ENCODE assay signal across 8 mouse cellular contexts in the genomic region with DNA sequence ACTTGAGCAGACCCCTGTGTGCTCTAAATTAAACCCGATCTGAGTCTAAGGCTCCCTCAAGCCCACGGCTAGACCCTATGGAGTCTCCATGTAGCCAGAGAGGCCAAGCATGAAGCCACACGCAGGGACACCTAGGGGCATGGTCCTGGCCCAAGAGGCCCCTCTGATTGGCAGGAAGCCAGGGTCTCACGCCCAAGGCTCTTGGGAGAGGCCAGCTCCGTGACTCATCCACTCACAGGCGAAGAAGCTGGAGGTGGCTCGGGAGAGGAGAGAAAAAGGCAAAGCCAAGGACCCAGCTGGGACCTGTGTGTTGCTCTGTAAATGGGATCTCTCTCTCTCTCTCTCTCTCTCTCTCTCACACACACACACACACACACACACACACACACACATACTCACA. TPM values are rescaled to one million over a fixed set of nuclear protein-coding genes. Genes with fewer than 3 reads are reported as not detected.
A peak's percentile ranks its signal among the peaks of the same experiment; 100 is the strongest.
DNase-seq lines count a peak whose midpoint lies in the region; ATAC-seq lines count a peak whose summit lies in the region.
"Had no signal": no experiment of that assay in that cellular context is flagged by ENCODE, and none has a peak within 500 bp of the region (broad histone marks: within the 10 kb centered on the region; RNA-seq: fewer than 3 reads in every experiment).

No protein-coding gene starts in this region.

- H3K27me3 ChIP-seq in forebrain, embryonic 10.5 days (ENCODE audit: poor library complexity, severe bottlenecking) = no peaks in the 10 kb centered on the region
- no peaks in the 10 kb centered on the region for H3K27me3 ChIP-seq in intestine, embryonic 14.5 days (replicated peaks; ENCODE audit: control insufficient read depth, insufficient read depth, low read length)
- H3K27me3 ChIP-seq in neural tube, embryonic 13.5 days = no peaks in the 10 kb centered on the region
- H3K27me3 ChIP-seq: liver, embryonic 15.5 days had no signal

- peak; percentile 66 for ATAC-seq in intestine, embryonic 14.5 days (replicated peaks; ENCODE audit: low FRiP score, low TSS enrichment, low read depth)
- peak; percentile 20; the same call in 1 of the 2 replicates for ATAC-seq in neural tube, embryonic 13.5 days (ENCODE audit: low read depth)

- peak overlapping the region; percentile 95 for H3K27ac ChIP-seq in forebrain, embryonic 10.5 days
- peak overlapping the region; percentile 84 for H3K27ac ChIP-seq in intestine, embryonic 14.5 days (ENCODE audit: low read depth)
- peak overlapping the region; percentile 91 for H3K27ac ChIP-seq in neural tube, embryonic 13.5 days (replicated peaks)
- H3K27ac ChIP-seq: liver, embryonic 15.5 days had no signal

- H3K4me2 ChIP-seq in intestine, embryonic 14.5 days (ENCODE audit: low read length) = no peak overlapping the region; the same call in 1 of the 2 replicates
- H3K4me2 ChIP-seq in neural tube, embryonic 13.5 days = peak overlapping the region; percentile 10
- H3K4me2 ChIP-seq: liver, embryonic 15.5 days had no signal

- H3K36me3 ChIP-seq in forebrain, embryonic 10.5 days (replicated peaks) = peaks cover 19% of the 10 kb centered on the region
- no peaks in the 10 kb centered on the region for H3K36me3 ChIP-seq in intestine, embryonic 14.5 days (ENCODE audit: control insufficient read depth, insufficient read depth, low read length)
- no peaks in the 10 kb centered on the region for H3K36me3 ChIP-seq in neural tube, embryonic 13.5 days
- H3K36me3 ChIP-seq: liver, embryonic 15.5 days had no signal

- peak overlapping the region; percentile 32 for H3K4me3 ChIP-seq in forebrain, embryonic 10.5 days
- no peak overlapping the region for H3K4me3 ChIP-seq in intestine, embryonic 14.5 days (ENCODE audit: low read depth, low read length)
- no peak overlapping the region for H3K4me3 ChIP-seq in neural tube, embryonic 13.5 days
- H3K4me3 ChIP-seq: liver, embryonic 15.5 days had no signal

- peaks cover 98% of the 10 kb centered on the region for H3K4me1 ChIP-seq in forebrain, embryonic 10.5 days
- peaks cover 66% of the 10 kb centered on the region for H3K4me1 ChIP-seq in intestine, embryonic 14.5 days (replicated peaks; ENCODE audit: control insufficient read depth, insufficient read depth, low read length)
- H3K4me1 ChIP-seq in neural tube, embryonic 13.5 days (replicated peaks) = peaks cover 100% of the 10 kb centered on the region

- DNase-seq in urinary bladder, postnatal 14 days (ENCODE audit: low spot score) = peak; percentile 72
- no peak for DNase-seq in urinary bladder, postnatal 10 days (ENCODE audit: low spot score)
- no peak for DNase-seq in forebrain, embryonic 10.5 days (ENCODE audit: extremely low spot score, low spot score)
- DNase-seq in intestine, embryonic 14.5 days (ENCODE audit: low spot score) = no peak
- DNase-seq in thymus, postnatal 0 days (ENCODE audit: low spot score) = no peak
- DNase-seq in adipocyte (ENCODE audit: low spot score) = no peak

- no peaks in the 10 kb centered on the region for H3K9me3 ChIP-seq in forebrain, embryonic 10.5 days
- H3K9me3 ChIP-seq in intestine, embryonic 14.5 days (ENCODE audit: control insufficient read depth, low read length) = no peaks in the 10 kb centered on the region
- H3K9me3 ChIP-seq in neural tube, embryonic 13.5 days = no peaks in the 10 kb centered on the region
- H3K9me3 ChIP-seq: liver, embryonic 15.5 days had no signal

- no peak overlapping the region for H3K9ac ChIP-seq in intestine, embryonic 14.5 days (ENCODE audit: low read length)
- H3K9ac ChIP-seq in neural tube, embryonic 13.5 days = peak overlapping the region; percentile 53
- H3K9ac ChIP-seq: liver, embryonic 15.5 days had no signal

- 37% methylated on average over 7 of the region's 7 CpGs for WGBS in forebrain, embryonic 10.5 days
- WGBS in intestine, embryonic 14.5 days = 39% methylated on average over 7 of the region's 7 CpGs
- 16% methylated on average over 7 of the region's 7 CpGs for WGBS in neural tube, embryonic 13.5 days

RNA-seq across cellular contexts. Expression of gene Ncor2, which starts 44.6 kb away (rescaled TPM):
- 15.7 and 17.8 TPM in 2 replicates for polyA plus RNA-seq in forebrain, embryonic 10.5 days (2016; fragmentation: Nextera tagmentation; extraction: Ambion mirVana)
- 26.1 and 27.5 TPM in 2 replicates for polyA plus RNA-seq in intestine, embryonic 14.5 days (2014; fragmentation: Nextera tagmentation; extraction: Ambion mirVana)
- polyA plus RNA-seq in neural tube, embryonic 13.5 days (2015; fragmentation: Nextera tagmentation; extraction: Ambion mirVana) = 29.2 and 30.4 TPM in 2 replicates
- 14.3 and 19.8 TPM in 2 replicates for polyA plus RNA-seq in thymus, postnatal 0 days (2015; fragmentation: Nextera tagmentation; extraction: Ambion mirVana)
